Mouse (Mus musculus): ENCODE measurements around the gene Dmkn.

Gene Dmkn

DNA sequence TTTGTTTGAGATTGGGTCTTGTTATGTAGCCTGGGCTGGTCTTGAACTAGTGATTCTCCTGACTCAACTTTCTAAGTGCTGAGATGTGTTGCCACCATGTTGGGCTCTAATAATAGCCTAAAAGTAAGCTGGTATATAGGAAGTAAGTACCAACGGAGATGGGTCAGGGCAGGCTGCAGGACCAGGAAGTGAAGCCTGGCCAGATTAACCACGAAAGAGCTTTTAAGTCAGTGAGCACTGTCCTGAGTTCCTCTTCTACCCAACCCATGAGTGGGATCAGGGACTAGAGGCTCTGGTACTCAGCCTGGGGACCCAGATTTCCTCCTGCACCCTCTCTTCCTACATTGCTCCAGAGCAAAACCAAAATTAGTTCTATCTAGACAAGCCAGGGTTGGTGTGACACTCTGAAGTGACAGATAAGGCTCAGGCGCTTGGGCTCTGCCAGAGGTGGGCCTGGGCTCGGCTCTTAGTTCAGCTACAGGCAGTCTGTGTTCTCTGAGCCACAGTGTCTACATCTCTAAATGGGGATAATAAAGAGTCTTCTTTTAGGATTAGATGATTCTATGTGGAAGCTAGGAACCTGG is 1.7 kb upstream of the Dmkn start:
- DNase-seq (ENCODE audit: low read depth, low spot score) = no peak

DNA sequence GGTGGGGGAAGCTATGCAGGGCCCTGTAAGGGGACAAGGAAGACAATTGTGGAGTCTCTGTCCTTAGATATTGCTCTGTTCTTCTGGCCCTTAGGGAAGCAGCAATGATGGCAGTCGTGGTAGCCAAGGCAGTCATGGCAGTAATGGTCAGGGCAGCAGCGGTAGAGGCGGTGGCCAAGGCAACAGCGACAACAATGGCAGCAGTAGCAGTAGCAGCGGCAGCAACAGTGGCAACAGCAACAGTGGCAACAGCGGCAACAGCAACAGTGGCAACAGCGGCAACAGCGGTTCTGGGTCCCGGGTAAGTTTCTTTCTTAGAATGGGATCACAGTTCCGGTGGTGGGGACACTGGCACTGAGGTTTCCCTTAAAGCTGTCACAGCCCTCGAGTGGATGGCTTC is 1.6 kb downstream of the Dmkn start:
- no peak for DNase-seq (ENCODE audit: low read depth, low spot score)

DNA sequence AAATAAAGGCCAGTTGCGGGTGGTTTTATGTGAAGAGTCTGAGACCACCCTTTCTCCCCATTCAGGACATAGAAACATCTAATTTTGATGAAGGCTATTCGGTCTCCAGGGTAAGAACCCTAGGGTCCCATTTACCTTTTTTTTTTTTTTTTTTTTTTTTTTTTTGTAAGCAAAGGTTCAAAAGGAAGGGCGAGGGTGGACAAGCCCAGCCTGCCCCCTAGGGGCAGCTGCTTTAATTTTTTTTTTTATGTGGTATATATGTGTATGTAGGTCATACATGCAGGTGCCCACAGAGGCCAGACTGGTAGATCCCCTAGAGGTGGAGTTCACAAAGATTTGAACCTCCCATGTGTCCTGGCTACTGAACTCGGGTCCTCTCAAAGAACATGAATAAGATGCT is 2.9 kb downstream of the Dmkn start:
- no peak for DNase-seq (ENCODE audit: low read depth, low spot score)

DNA sequence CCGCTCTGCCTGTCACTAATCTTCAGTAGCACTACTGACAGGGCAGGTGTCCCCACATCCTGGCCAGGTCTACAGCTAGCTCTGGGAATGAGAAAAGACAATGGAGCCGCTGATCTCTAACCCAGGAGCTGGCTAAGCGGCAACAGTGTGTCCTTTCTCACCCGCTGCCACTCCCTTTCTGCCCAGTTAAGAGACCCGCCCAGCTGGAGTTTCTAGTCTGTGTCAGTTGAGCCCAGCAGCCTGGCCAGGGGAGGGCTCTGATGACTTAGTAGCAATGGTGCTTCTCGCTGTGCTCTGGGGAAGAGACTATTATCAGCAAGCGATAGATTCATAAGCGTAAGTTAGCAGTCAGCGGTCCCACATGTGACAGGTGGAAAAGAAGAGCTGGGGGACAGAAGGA is 5.7 kb downstream of the Dmkn start:
- DNase-seq (ENCODE audit: low read depth, low spot score) = no peak

DNA sequence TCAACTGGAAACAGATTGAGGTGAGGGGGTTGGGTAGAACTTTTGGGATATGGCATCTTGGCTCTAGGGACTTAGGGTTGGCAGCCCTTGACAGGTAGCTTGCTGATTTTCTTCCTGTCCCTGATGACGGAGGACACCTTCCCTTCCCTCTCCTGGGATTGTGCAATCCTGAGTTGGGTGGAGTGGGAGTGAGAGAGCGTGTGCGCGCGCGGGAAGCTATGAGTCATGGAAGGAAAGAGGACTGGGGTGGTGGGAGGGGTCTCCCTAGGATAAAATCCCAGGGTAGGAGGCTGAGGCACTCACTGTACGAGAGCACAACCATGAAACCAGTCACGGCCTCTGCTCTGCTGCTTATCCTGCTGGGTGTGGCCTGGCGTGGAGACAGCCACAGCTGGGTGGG is 12.5 kb downstream of the Dmkn start:
- DNase-seq (ENCODE audit: low read depth, low spot score) = no peak

GRCm38 (mm10) chr7:30777081-30777579 is 13.6 kb downstream of the Dmkn start:
- no peak for DNase-seq (ENCODE audit: low read depth, low spot score)

DNA sequence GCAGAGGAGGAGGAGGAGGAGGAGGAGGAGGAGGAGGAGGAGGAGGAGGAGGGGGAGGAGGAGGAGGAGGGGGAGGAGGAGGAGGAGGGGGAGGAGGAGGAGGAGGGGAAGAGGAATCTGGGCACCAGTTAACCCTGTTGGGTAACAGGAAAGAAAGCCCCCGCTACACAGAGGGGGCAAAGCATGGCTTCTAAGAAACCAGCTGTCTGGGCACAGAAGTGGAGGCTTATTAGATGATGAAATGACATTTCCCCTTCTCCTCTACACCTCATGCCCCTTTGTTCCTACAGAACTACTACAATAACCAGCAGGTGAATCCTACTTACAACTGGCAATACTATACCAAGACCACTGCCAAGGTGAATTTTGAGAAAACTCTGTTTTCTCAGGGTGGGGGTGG is 14.4 kb downstream of the Dmkn start:
- DNase-seq (ENCODE audit: low read depth, low spot score) = no peak

DNA sequence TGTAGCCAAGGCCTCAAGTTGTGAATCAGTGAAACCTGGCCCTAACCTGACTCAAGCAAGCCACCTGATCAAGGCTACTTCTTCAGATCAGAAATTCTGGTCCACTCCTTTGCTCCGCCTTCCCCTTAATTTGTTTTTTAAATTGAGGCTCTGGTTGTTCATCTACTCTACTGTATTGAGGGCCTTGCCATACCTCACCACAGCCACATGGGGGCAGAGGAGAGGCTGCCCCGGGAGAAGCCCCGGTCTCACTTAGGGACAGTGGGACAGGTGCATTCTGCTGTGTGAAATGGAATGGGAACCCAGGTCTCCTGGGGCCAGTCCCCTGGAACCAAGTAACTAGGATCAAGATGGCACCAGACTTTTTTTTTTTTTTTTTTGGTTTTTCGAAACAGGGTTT is 18.2 kb downstream of the Dmkn start:
- DNase-seq (ENCODE audit: low read depth, low spot score) = no peak

DNA sequence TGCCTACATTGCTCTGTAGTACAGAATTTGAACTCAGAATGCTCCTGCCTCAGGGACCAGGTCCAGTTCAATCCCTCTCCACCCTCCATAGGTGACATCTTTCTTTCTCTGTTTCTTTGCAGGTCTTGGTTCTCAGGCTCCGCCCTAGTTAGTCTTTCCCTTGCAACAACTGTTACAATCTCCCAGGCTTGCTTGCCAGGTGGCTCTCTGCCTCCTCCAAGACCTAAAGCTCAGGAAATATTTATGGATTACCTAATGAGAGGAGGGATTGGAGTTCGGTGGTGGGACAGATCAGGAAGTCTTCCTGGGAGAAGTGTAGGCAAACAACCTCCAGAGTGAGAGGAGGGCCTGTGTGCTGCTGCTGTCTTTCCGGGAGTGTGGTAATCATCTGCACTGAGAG is 19.1 kb downstream of the Dmkn start:
- no peak for DNase-seq (ENCODE audit: low read depth, low spot score)

GRCm38 (mm10) chr7:30785154-30785553 is 21.6 kb downstream of the Dmkn start:
- DNase-seq (ENCODE audit: low read depth, low spot score) = no peak

- DNase-seq (ENCODE audit: low read depth, low spot score) = no peak
Observed at GRCm38 (mm10) chr7:30785721-30786546, 22.4 kb downstream of the Dmkn start.

GRCm38 (mm10) chr7:30787377-30788022 is 23.9 kb downstream of the Dmkn start, which contains the start of gene Krtdap:
Krtdap (plus strand) TSS chr7:30787896.
- DNase-seq (ENCODE audit: low read depth, low spot score) = no peak

GRCm38 (mm10) chr7:30790141-30790540 is 26.6 kb downstream of the Dmkn start:
- no peak for DNase-seq (ENCODE audit: low read depth, low spot score)

DNA sequence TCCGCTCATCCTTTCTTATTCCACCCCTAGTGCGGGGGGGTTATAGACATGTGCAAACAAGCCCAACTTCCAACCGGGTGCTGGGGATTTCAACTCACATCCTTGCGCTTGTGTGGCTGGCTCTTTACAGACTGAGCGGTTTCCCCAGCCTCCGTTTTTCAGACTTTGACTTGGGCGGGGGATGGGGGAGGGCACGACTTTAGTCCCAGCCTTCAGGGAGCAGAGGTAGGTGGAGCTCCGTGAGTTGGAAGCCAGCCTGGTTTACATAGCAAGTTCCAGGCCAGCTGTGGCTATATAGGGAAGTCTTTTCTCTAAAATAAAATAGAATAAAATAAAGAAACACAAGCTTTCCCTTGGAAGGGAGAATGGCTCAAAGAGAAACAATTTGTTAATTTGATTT is 28.4 kb downstream of the Dmkn start:
- no peak for DNase-seq (ENCODE audit: low read depth, low spot score)

GRCm38 (mm10) chr7:30794921-30795320 is 31.4 kb downstream of the Dmkn start:
- no peak for DNase-seq (ENCODE audit: low read depth, low spot score)

- no peak for DNase-seq (ENCODE audit: low read depth, low spot score)
Observed at GRCm38 (mm10) chr7:30796790-30797189, 33.2 kb downstream of the Dmkn start.

DNA sequence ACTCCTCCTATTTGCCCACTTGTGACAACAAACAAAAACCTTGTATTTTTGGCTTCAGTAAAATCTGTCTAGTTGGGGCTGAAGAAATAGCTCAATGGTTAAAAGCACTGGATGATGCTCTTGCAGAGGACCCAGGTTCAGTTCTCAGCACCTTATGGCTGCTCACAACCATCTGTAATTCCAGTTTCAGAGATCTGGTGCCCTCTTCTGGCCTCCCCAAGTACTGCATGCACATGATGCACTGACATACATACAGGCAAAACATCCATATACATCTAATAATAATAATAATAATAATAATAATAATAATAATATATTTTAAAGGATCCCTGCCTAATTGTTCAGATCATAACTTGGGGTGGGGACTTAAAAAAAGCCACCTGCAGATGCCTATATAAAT is 37.1 kb downstream of the Dmkn start:
- no peak for DNase-seq (ENCODE audit: low read depth, low spot score)

- DNase-seq (ENCODE audit: low read depth, low spot score) = no peak
Observed at GRCm38 (mm10) chr7:30803256-30803655, 39.7 kb downstream of the Dmkn start.

GRCm38 (mm10) chr7:30804026-30804715 is 40.6 kb downstream of the Dmkn start:
- DNase-seq (ENCODE audit: low read depth, low spot score) = no peak

DNA sequence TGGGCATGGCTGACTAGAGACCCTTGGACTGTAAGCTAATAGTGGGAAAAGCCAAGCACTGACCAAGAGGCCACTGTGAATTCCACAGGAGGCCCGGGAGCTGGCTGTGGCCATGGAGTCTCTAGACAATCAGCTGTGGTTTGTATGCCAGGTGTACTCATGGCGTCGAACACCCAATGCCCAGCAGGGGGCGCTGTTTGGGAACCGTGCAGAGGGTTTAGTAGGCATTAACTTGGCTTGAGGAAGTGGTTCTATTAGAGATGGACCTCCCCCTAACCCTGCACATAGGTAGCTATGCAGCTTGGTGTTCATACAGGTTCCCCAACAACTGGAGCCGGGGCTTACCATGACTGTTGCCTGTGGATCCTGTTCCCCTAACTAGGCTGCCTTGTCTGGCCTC is 42.4 kb downstream of the Dmkn start:
- no peak for DNase-seq (ENCODE audit: low read depth, low spot score)

- no peak for DNase-seq (ENCODE audit: low read depth, low spot score)
Observed at GRCm38 (mm10) chr7:30810319-30810718, 46.8 kb downstream of the Dmkn start.

DNA sequence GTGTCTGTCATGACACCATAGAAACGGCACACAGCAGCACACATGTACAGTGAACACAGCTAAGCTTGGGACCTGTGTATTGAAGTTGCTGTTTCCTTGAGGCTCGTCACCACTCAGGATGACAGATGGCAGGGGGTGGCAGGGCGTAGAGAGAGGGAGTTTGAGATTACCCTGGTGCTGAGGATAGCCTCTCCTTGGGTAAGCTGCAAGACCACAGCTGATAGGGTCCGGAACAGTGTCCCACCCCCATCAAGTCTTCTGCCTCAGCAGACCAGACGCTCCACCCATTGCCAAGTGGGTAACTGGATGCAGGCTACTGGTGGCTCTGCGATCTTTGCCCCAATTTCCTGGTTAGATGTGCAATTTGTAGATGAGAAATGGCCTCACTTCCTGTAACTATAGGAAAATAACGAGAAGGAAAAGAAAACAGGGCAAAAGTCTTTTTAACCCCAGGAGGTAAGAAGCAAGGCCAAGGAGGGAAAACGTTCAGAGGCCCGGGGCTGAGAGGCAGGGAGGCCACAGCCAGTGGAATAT is 48.3 kb downstream of the Dmkn start:
- DNase-seq (ENCODE audit: low read depth, low spot score) = no peak
